Mouse (Mus musculus): ENCODE measurements at regions not wholly inside any gene's neighbourhood (a gene's known extent, or its start where the extent isn't known, plus 50 kb on each side); places are given as distances from the start of the nearest gene placed in this dataset.

GRCm38 (mm10) chr13:71104419-71105228 lies 263.0 kb upstream of the Adamts16 start:
- DNase-seq (ENCODE audit: low spot score in 2 of 2), result no peak

GRCm38 (mm10) chr13:71084301-71084700 lies 242.7 kb upstream of the Adamts16 start:
- no peak for DNase-seq (ENCODE audit: low spot score in 2 of 2)
- intact Hi-C loops (cut with DNase I), result no loop called here

More at GRCm38 (mm10) chr13:71104419-71105228, 263.0 kb upstream of the Adamts16 start:
- intact Hi-C loops (cut with DNase I), result loop anchor here (10.0 kb wide), 3 partner anchors 350 to 1660 kb away; no protein-coding TSS in a partner anchor

- no peak for DNase-seq (ENCODE audit: low spot score in 2 of 2)
- intact Hi-C loops (cut with DNase I), result no loop called here
Measured at GRCm38 (mm10) chr13:71075916-71076315, 234.3 kb upstream of the Adamts16 start.

- intact Hi-C loops (cut with DNase I), result no loop called here
- DNase-seq (ENCODE audit: low spot score in 2 of 2), result no peak
Measured at GRCm38 (mm10) chr13:71074012-71074411, 232.4 kb upstream of the Adamts16 start.

- no peak for DNase-seq (ENCODE audit: low spot score in 2 of 2)
- intact Hi-C loops (cut with DNase I), result no loop called here
Measured at GRCm38 (mm10) chr13:71068757-71069201, 227.2 kb upstream of the Adamts16 start.

GRCm38 (mm10) chr13:71068011-71068410 lies 226.4 kb upstream of the Adamts16 start:
- intact Hi-C loops (cut with DNase I), result no loop called here

GRCm38 (mm10) chr13:71065568-71065967 lies 224.0 kb upstream of the Adamts16 start:
- DNase-seq (ENCODE audit: low spot score in 2 of 2), result no peak
- intact Hi-C loops (cut with DNase I), result no loop called here

More at GRCm38 (mm10) chr13:71068011-71068410, 226.4 kb upstream of the Adamts16 start:
- no peak for DNase-seq (ENCODE audit: low spot score in 2 of 2)

- DNase-seq (ENCODE audit: low spot score in 2 of 2), result no peak
- intact Hi-C loops (cut with DNase I), result no loop called here
Measured at GRCm38 (mm10) chr13:71064590-71065307, 223.1 kb upstream of the Adamts16 start.

GRCm38 (mm10) chr13:71053361-71054264 lies 212.0 kb upstream of the Adamts16 start:
- intact Hi-C loops (cut with DNase I), result no loop called here
- no peak for DNase-seq (ENCODE audit: low spot score in 2 of 2)

- DNase-seq (ENCODE audit: low spot score in 2 of 2), result no peak
- intact Hi-C loops (cut with DNase I), result no loop called here
Measured at GRCm38 (mm10) chr13:71050646-71051045, 209.0 kb upstream of the Adamts16 start.

GRCm38 (mm10) chr13:71036000-71036399 lies 194.4 kb upstream of the Adamts16 start:
- intact Hi-C loops (cut with DNase I), result no loop called here
- DNase-seq (ENCODE audit: low spot score in 2 of 2), result no peak

- intact Hi-C loops (cut with DNase I), result no loop called here
Measured at GRCm38 (mm10) chr13:71034926-71035687, 193.5 kb upstream of the Adamts16 start.

GRCm38 (mm10) chr13:71008216-71008615 lies 166.6 kb upstream of the Adamts16 start:
- intact Hi-C loops (cut with DNase I), result loop anchor here (5.0 kb wide), 1 partner anchor 1759 kb away; no protein-coding TSS in a partner anchor
- peak; percentile 22 to 24 for DNase-seq (ENCODE audit: low spot score in 2 of 2)

More at GRCm38 (mm10) chr13:71034926-71035687, 193.5 kb upstream of the Adamts16 start:
- DNase-seq (ENCODE audit: low spot score in 2 of 2), result no peak

GRCm38 (mm10) chr13:71006117-71006516 lies 164.5 kb upstream of the Adamts16 start:
- intact Hi-C loops (cut with DNase I), result loop anchor here (5.0 kb wide), 1 partner anchor 1761 kb away; no protein-coding TSS in a partner anchor
- DNase-seq (ENCODE audit: low spot score in 2 of 2), result peak; percentile 22 to 29

GRCm38 (mm10) chr13:71003517-71003916 lies 161.9 kb upstream of the Adamts16 start:
- intact Hi-C loops (cut with DNase I), result no loop called here
- no peak for DNase-seq (ENCODE audit: low spot score in 2 of 2)

- intact Hi-C loops (cut with DNase I), result loop anchor here (2.0 kb wide), 2 partner anchors 160 to 358 kb away; partner anchors contain the start of gene Adamts16
- DNase-seq (ENCODE audit: low spot score in 2 of 2), result peak; percentile 54 to 65
Measured at GRCm38 (mm10) chr13:71001278-71001677, 159.7 kb upstream of the Adamts16 start.

GRCm38 (mm10) chr13:71000422-71001008 lies 158.9 kb upstream of the Adamts16 start:
- DNase-seq (ENCODE audit: low spot score in 2 of 2), result no peak
- intact Hi-C loops (cut with DNase I), result loop anchor here (2.0 kb wide), 2 partner anchors 160 to 358 kb away; partner anchors contain the start of gene Adamts16

GRCm38 (mm10) chr13:70993522-70993921 lies 151.9 kb upstream of the Adamts16 start:
- intact Hi-C loops (cut with DNase I), result no loop called here
- no peak for DNase-seq (ENCODE audit: low spot score in 2 of 2)

All from left cerebral cortex, postnatal 36 days (tissue).